Mouse (Mus musculus) hindbrain, embryonic 10.5 days (tissue): ENCODE measurements at regions not wholly inside any gene's neighbourhood (a gene's known extent, or its start where the extent isn't known, plus 50 kb on each side); places are given as distances from the start of the nearest gene placed in this dataset.
A peak's percentile ranks its signal among the peaks of the same experiment; 100 is the strongest.

ENCODE experiments used
- DNase-seq: peaks from one replicate; pipeline ENCODE4 v3.0.0-alpha.2; 2017; ENCODE audit warnings: low spot score
- H3K27ac ChIP-seq: fragments of 300-500 bp; sonication (generic); 2 replicates; pipeline ENCODE4 v1.5.1; 2016; ENCODE audit warnings: mild to moderate bottlenecking, moderate library complexity
- H3K27me3 ChIP-seq: fragments of 300-500 bp; sonication (generic); 2 replicates; pipeline ENCODE4 v1.6.1; 2016; ENCODE audit warnings: mild to moderate bottlenecking; ENCODE audit not compliant: poor library complexity, insufficient read depth, severe bottlenecking
- H3K36me3 ChIP-seq: fragments of 300-500 bp; sonication (generic); 2 replicates; pipeline ENCODE4 v1.6.1; 2016; ENCODE audit warnings: mild to moderate bottlenecking, moderate library complexity
- H3K4me1 ChIP-seq: fragments of 300-500 bp; sonication (generic); replicated peaks from 2 replicates; pipeline ENCODE4 v1.6.1; 2016; ENCODE audit warnings: mild to moderate bottlenecking
- H3K4me3 ChIP-seq: fragments of 300-500 bp; sonication (generic); 2 replicates; pipeline ENCODE4 v1.5.1; 2016; ENCODE audit warnings: mild to moderate bottlenecking, moderate library complexity
- H3K9me3 ChIP-seq: fragments of 300-500 bp; sonication (generic); 2 replicates; pipeline ENCODE4 v1.6.1; 2016; ENCODE audit warnings: mild to moderate bottlenecking, moderate library complexity
- WGBS: fragments of 180-500 bp; shearing (Covaris S2); methylation state at CpG from one replicate; pipeline ENCODE4 v1.1.7; 2016; 5-methylcytosine and 5-hydroxymethylcytosine counted together

- Histone ChIP-seq H3K4me3 (no peak overlapping the region), H3K4me1 (peaks cover 10% of the 10 kb centered on the region), H3K9me3 (no peaks in the 10 kb centered on the region), H3K27me3 (no peaks in the 10 kb centered on the region), H3K36me3 (no peaks in the 10 kb centered on the region), H3K27ac (no peak overlapping the region)
- DNase-seq = no peak
- WGBS = 93% methylated on average over 6 of the region's 6 CpGs
Observed at GRCm38 (mm10) chr15:93787361-93787760, 191.7 kb upstream of the Prickle1 start.

GRCm38 (mm10) chr15:93785846-93786412 is 190.2 kb upstream of the Prickle1 start:
- 89% methylated on average over 11 of the region's 11 CpGs for WGBS
- peaks cover 4% of the 10 kb centered on the region for H3K4me1 ChIP-seq

GRCm38 (mm10) chr15:93783736-93784135 is 188.0 kb upstream of the Prickle1 start:
- Histone ChIP-seq H3K4me1 (no peaks in the 10 kb centered on the region), H3K4me3 (no peak overlapping the region), H3K36me3 (no peaks in the 10 kb centered on the region), H3K9me3 (no peaks in the 10 kb centered on the region), H3K27me3 (no peaks in the 10 kb centered on the region), H3K27ac (no peak overlapping the region)
- DNase-seq = no peak
- WGBS = 90% methylated on average over 4 of the region's 4 CpGs

More at GRCm38 (mm10) chr15:93785846-93786412, 190.2 kb upstream of the Prickle1 start:
- Histone ChIP-seq H3K36me3 (no peaks in the 10 kb centered on the region), H3K27ac (no peak overlapping the region), H3K27me3 (no peaks in the 10 kb centered on the region), H3K4me3 (no peak overlapping the region), H3K9me3 (no peaks in the 10 kb centered on the region)
- DNase-seq = no peak

- Histone ChIP-seq H3K4me3 (no peak overlapping the region), H3K9me3 (no peaks in the 10 kb centered on the region), H3K36me3 (no peaks in the 10 kb centered on the region), H3K27ac (no peak overlapping the region), H3K27me3 (no peaks in the 10 kb centered on the region), H3K4me1 (no peaks in the 10 kb centered on the region)
- WGBS = 81% methylated on average over 12 of the region's 12 CpGs
- no peak for DNase-seq
Observed at GRCm38 (mm10) chr15:93775199-93775745, 179.6 kb upstream of the Prickle1 start.

GRCm38 (mm10) chr15:93774340-93774739 is 178.6 kb upstream of the Prickle1 start:
- WGBS = 88% methylated on average over 4 of the region's 4 CpGs
- no peaks in the 10 kb centered on the region for H3K36me3 ChIP-seq
- H3K4me3 ChIP-seq = no peak overlapping the region
- H3K27ac ChIP-seq = no peak overlapping the region
- DNase-seq = no peak
- no peaks in the 10 kb centered on the region for H3K9me3 ChIP-seq
- no peaks in the 10 kb centered on the region for H3K27me3 ChIP-seq
- no peaks in the 10 kb centered on the region for H3K4me1 ChIP-seq

GRCm38 (mm10) chr15:93766981-93767380 is 171.3 kb upstream of the Prickle1 start:
- no peaks in the 10 kb centered on the region for H3K4me1 ChIP-seq
- H3K27ac ChIP-seq = no peak overlapping the region
- no peak for DNase-seq
- no peak overlapping the region for H3K4me3 ChIP-seq
- H3K27me3 ChIP-seq = no peaks in the 10 kb centered on the region
- no peaks in the 10 kb centered on the region for H3K9me3 ChIP-seq
- H3K36me3 ChIP-seq = no peaks in the 10 kb centered on the region
- WGBS = 80% methylated on average over 3 of the region's 3 CpGs

- no peaks in the 10 kb centered on the region for H3K4me1 ChIP-seq
- no peak overlapping the region for H3K27ac ChIP-seq
- no peak for DNase-seq
- H3K9me3 ChIP-seq = no peaks in the 10 kb centered on the region
- H3K27me3 ChIP-seq = no peaks in the 10 kb centered on the region
- no peak overlapping the region for H3K4me3 ChIP-seq
- WGBS = 86% methylated on average over 5 of the region's 5 CpGs
- no peaks in the 10 kb centered on the region for H3K36me3 ChIP-seq
Observed at GRCm38 (mm10) chr15:93763047-93763446, 167.4 kb upstream of the Prickle1 start.

- Histone ChIP-seq H3K27ac (no peak overlapping the region), H3K9me3 (no peaks in the 10 kb centered on the region), H3K36me3 (no peaks in the 10 kb centered on the region), H3K4me3 (no peak overlapping the region), H3K4me1 (no peaks in the 10 kb centered on the region), H3K27me3 (no peaks in the 10 kb centered on the region)
- WGBS = 90% methylated on average over 8 of the region's 8 CpGs
- DNase-seq = no peak
Observed at GRCm38 (mm10) chr15:93758204-93758836, 162.6 kb upstream of the Prickle1 start.

GRCm38 (mm10) chr15:93755989-93756388 is 160.3 kb upstream of the Prickle1 start:
- Histone ChIP-seq H3K9me3 (no peaks in the 10 kb centered on the region), H3K36me3 (no peaks in the 10 kb centered on the region), H3K27ac (no peak overlapping the region), H3K4me1 (no peaks in the 10 kb centered on the region), H3K27me3 (no peaks in the 10 kb centered on the region), H3K4me3 (no peak overlapping the region)
- no peak for DNase-seq
- WGBS = 79% methylated on average over 5 of the region's 5 CpGs

- no peaks in the 10 kb centered on the region for H3K36me3 ChIP-seq
- no peak overlapping the region for H3K27ac ChIP-seq
- WGBS = 83% methylated on average over 14 of the region's 14 CpGs
- H3K4me3 ChIP-seq = no peak overlapping the region
- no peaks in the 10 kb centered on the region for H3K4me1 ChIP-seq
- H3K27me3 ChIP-seq = no peaks in the 10 kb centered on the region
- 0 out of 2 replicates have a peak, but pooled peaks cover 4% of the 10 kb centered on the region for H3K9me3 ChIP-seq
- DNase-seq = no peak
Observed at GRCm38 (mm10) chr15:93751817-93752216, 156.1 kb upstream of the Prickle1 start.

GRCm38 (mm10) chr15:93750953-93751352 is 155.3 kb upstream of the Prickle1 start:
- WGBS = 60% methylated on average over 8 of the region's 8 CpGs
- Histone ChIP-seq H3K27ac (no peak overlapping the region), H3K4me1 (no peaks in the 10 kb centered on the region), H3K4me3 (no peak overlapping the region), H3K9me3 (0 out of 2 replicates have a peak, but pooled peaks cover 4% of the 10 kb centered on the region), H3K36me3 (no peaks in the 10 kb centered on the region), H3K27me3 (no peaks in the 10 kb centered on the region)
- DNase-seq = peak; percentile 25

- Histone ChIP-seq H3K4me3 (no peak overlapping the region), H3K36me3 (no peaks in the 10 kb centered on the region), H3K9me3 (0 out of 2 replicates have a peak, but pooled peaks cover 4% of the 10 kb centered on the region), H3K4me1 (peaks cover 4% of the 10 kb centered on the region; the same call in 1 of the 2 replicates), H3K27ac (no peak overlapping the region), H3K27me3 (no peaks in the 10 kb centered on the region)
- DNase-seq = peak; percentile 5
- WGBS = 73% methylated on average over 12 of the region's 12 CpGs
Observed at GRCm38 (mm10) chr15:93744191-93744945, 148.7 kb upstream of the Prickle1 start.
